Mouse (Mus musculus): ENCODE results near the gene Sez6l2.

DNA sequence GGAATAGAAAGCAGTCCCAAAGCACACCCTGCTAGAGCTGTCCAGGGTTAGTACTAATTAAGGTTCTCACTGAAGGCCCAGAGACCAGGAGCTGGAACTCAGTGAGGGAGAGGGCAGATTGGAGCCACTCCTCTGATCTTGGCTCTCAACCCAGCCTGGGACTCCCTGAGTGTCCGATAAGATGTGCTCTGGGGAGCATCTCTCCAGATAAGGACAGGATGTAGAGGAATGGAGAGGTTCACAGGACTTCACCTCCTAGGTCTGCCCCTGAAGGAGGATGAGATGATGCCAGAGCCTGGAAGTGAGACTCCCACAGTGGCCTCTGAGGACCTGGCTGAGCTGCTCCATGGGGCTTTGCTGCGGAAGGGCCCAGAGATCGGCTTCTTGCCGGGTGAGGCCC, 1.4 kb downstream of the Sez6l2 start:
- TF ChIP-seq POLR2A (IDR thresholded peaks at IDR 0.05; ENCODE audit: low read depth, low read length) = no peak
- no peak for TF ChIP-seq CTCF (conservative IDR thresholded peaks at IDR 0.05; ENCODE audit: insufficient read depth, insufficient read length, low read depth, low read length)
